Mouse (Mus musculus) testis, adult 2 months (tissue): ENCODE measurements around the gene Prg4.

ENCODE experiments used
- CTCF ChIP-seq: fragments of 200-500 bp; IDR thresholded peaks from 2 replicates; pipeline ENCODE4 v1.5.1; 2012; ENCODE audit warnings: low read depth, mild to moderate bottlenecking, inconsistent platforms, low read length, moderate library complexity; ENCODE audit not compliant: control insufficient read depth, insufficient read depth, insufficient replicate concordance
- POLR2A ChIP-seq: fragments of 200-500 bp; IDR thresholded peaks from 2 replicates; pipeline ENCODE4 v1.6.1; 2012; ENCODE audit warnings: low read depth, mild to moderate bottlenecking, inconsistent platforms, low read length, moderate library complexity; ENCODE audit not compliant: control insufficient read depth

DNA sequence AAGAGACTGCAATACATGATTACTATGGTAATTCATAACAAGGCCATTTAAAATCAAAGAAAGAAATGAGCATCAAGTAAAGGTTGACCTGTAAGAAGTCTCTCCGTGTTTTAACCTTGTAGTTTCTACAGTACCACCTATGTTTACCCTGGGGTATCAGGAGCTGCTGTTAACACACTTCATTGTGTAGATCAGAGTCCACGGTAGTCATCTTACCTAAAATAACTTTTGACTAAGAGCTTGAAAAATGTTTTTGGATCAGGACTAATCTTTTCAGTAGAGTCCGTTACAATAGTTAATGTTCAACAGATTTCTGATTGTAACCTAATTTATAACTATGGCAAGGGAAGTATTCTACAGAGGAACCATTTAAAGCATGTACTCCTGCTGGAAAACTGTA lies 61.4 kb downstream of the Prg4 start:
- no peak for TF ChIP-seq CTCF
- no peak for TF ChIP-seq POLR2A
